Mouse (Mus musculus): Measurements from ENCODE around the gene Gng12.
A peak's percentile ranks its signal among the peaks of the same experiment; 100 is the strongest.
"Not testable (repeated sequence)": the region's sequence is repeated elsewhere in the genome, so short reads cannot be mapped to it uniquely, and the experiment has no call there.

Gng12 gene

GRCm38 (mm10) chr6:67029312-67029950 lies 133.2 kb downstream of the Gng12 start:
- no peak for DNase-seq (ENCODE audit: low spot score in 2 of 2)

GRCm38 (mm10) chr6:67029987-67030386 lies 133.8 kb downstream of the Gng12 start:
- no peak for DNase-seq (ENCODE audit: low spot score in 2 of 2)

- DNase-seq (ENCODE audit: low spot score in 2 of 2): no peak
Observed at GRCm38 (mm10) chr6:67030416-67030815, 134.2 kb downstream of the Gng12 start.

- DNase-seq (ENCODE audit: low spot score in 2 of 2): no peak
Observed at GRCm38 (mm10) chr6:67030846-67031245, 134.6 kb downstream of the Gng12 start.

- DNase-seq (ENCODE audit: low spot score in 2 of 2): not testable (repeated sequence)
Observed at GRCm38 (mm10) chr6:67032551-67032950, 136.4 kb downstream of the Gng12 start.

- not testable (repeated sequence) for DNase-seq (ENCODE audit: low spot score in 2 of 2)
Observed at GRCm38 (mm10) chr6:67032972-67033371, 136.8 kb downstream of the Gng12 start.

- no peak for DNase-seq (ENCODE audit: low spot score in 2 of 2)
Observed at GRCm38 (mm10) chr6:67033604-67034003, 137.4 kb downstream of the Gng12 start.

- DNase-seq (ENCODE audit: low spot score in 2 of 2): no peak
Observed at GRCm38 (mm10) chr6:67034331-67035130, 138.3 kb downstream of the Gng12 start.

- peak; percentile 17 for DNase-seq (ENCODE audit: low spot score in 2 of 2)
Observed at GRCm38 (mm10) chr6:67035388-67036299, 139.4 kb downstream of the Gng12 start.

GRCm38 (mm10) chr6:67036356-67036811 lies 140.2 kb downstream of the Gng12 start:
- DNase-seq (ENCODE audit: low spot score in 2 of 2): peak; percentile 72 to 81

- peak; percentile 83 to 85 for DNase-seq (ENCODE audit: low spot score in 2 of 2)
Observed at GRCm38 (mm10) chr6:67036837-67037628, 140.8 kb downstream of the Gng12 start, which contains the start of gene Gadd45a. TSS of gene Gadd45a (minus strand) at chr6:67037457.

GRCm38 (mm10) chr6:67038964-67039363 lies 142.8 kb downstream of the Gng12 start:
- DNase-seq (ENCODE audit: low spot score in 2 of 2): no peak

GRCm38 (mm10) chr6:67040904-67041410 lies 144.8 kb downstream of the Gng12 start:
- DNase-seq (ENCODE audit: low spot score in 2 of 2): no peak

GRCm38 (mm10) chr6:67045424-67045823 lies 149.2 kb downstream of the Gng12 start:
- DNase-seq (ENCODE audit: low spot score in 2 of 2): no peak

GRCm38 (mm10) chr6:67046937-67047336 lies 150.7 kb downstream of the Gng12 start:
- DNase-seq (ENCODE audit: low spot score in 2 of 2): no peak

GRCm38 (mm10) chr6:67048052-67048691 lies 152.0 kb downstream of the Gng12 start:
- no peak for DNase-seq (ENCODE audit: low spot score in 2 of 2)

GRCm38 (mm10) chr6:67048880-67049694 lies 152.9 kb downstream of the Gng12 start:
- no peak for DNase-seq (ENCODE audit: low spot score in 2 of 2)

GRCm38 (mm10) chr6:67049695-67050038 lies 153.5 kb downstream of the Gng12 start:
- no peak for DNase-seq (ENCODE audit: low spot score in 2 of 2)

- DNase-seq (ENCODE audit: low spot score in 2 of 2): no peak
Observed at GRCm38 (mm10) chr6:67050063-67050462, 153.9 kb downstream of the Gng12 start.

Measured in right cerebral cortex, adult 2 months (tissue).